Mouse (Mus musculus): Measurements from ENCODE around the gene Nfe2l2. TPM values are rescaled to one million over a fixed set of nuclear protein-coding genes. Genes with fewer than 3 reads are reported as not detected.
A peak's percentile ranks its signal among the peaks of the same experiment; 100 is the strongest.

Gene Nfe2l2
- polyA plus RNA-seq, 1 experiment = 76.3 TPM

- DNase-seq = no peak
- Histone ChIP-seq H3K4me3 (replicated peaks; ENCODE audit: extremely low read depth, low read depth, low read length) (no peak overlapping the region), H3K4me1 (ENCODE audit: control insufficient read depth, insufficient read depth, low read length) (peaks cover 19% of the 10 kb centered on the region)
- TF ChIP-seq CTCF (IDR thresholded peaks at IDR 0.05; ENCODE audit: insufficient read depth, low read length) (no peak), POLR2A (IDR thresholded peaks at IDR 0.05; ENCODE audit: borderline replicate concordance, extremely low read depth, low read depth, low read length) (no peak)
- WGBS = 81% methylated on average over 8 of the region's 8 CpGs
Observed at GRCm38 (mm10) chr2:75679947-75680346, 24.5 kb downstream of the Nfe2l2 start.

- no peak for DNase-seq
- H3K4me3 ChIP-seq (replicated peaks; ENCODE audit: extremely low read depth, low read depth, low read length) = no peak overlapping the region
- no peak for TF ChIP-seq POLR2A (IDR thresholded peaks at IDR 0.05; ENCODE audit: borderline replicate concordance, extremely low read depth, low read depth, low read length)
- no peak for TF ChIP-seq CTCF (IDR thresholded peaks at IDR 0.05; ENCODE audit: insufficient read depth, low read length)
- H3K4me1 ChIP-seq (ENCODE audit: control insufficient read depth, insufficient read depth, low read length) = peaks cover 7% of the 10 kb centered on the region
- 87% methylated on average over 14 of the region's 14 CpGs for WGBS
Observed at GRCm38 (mm10) chr2:75676567-75676966, 27.9 kb downstream of the Nfe2l2 start.

- Histone ChIP-seq H3K4me3 (replicated peaks; ENCODE audit: extremely low read depth, low read depth, low read length) (no peak overlapping the region), H3K4me1 (ENCODE audit: control insufficient read depth, insufficient read depth, low read length) (no peaks in the 10 kb centered on the region)
- TF ChIP-seq CTCF (IDR thresholded peaks at IDR 0.05; ENCODE audit: insufficient read depth, low read length) (no peak), POLR2A (IDR thresholded peaks at IDR 0.05; ENCODE audit: borderline replicate concordance, extremely low read depth, low read depth, low read length) (no peak)
- no peak for DNase-seq
- WGBS = 62% methylated on average over 3 of the region's 3 CpGs
Observed at GRCm38 (mm10) chr2:75672561-75672960, 31.9 kb downstream of the Nfe2l2 start.

GRCm38 (mm10) chr2:75671337-75671660 lies 33.1 kb downstream of the Nfe2l2 start:
- Histone ChIP-seq H3K4me1 (ENCODE audit: control insufficient read depth, insufficient read depth, low read length) (no peaks in the 10 kb centered on the region), H3K4me3 (replicated peaks; ENCODE audit: extremely low read depth, low read depth, low read length) (no peak overlapping the region)
- no peak for DNase-seq
- TF ChIP-seq CTCF (IDR thresholded peaks at IDR 0.05; ENCODE audit: insufficient read depth, low read length) = no peak
- no peak for TF ChIP-seq POLR2A (IDR thresholded peaks at IDR 0.05; ENCODE audit: borderline replicate concordance, extremely low read depth, low read depth, low read length)
- 82% methylated on average over 2 of the region's 2 CpGs for WGBS

- TF ChIP-seq CTCF (IDR thresholded peaks at IDR 0.05; ENCODE audit: insufficient read depth, low read length) (no peak), POLR2A (IDR thresholded peaks at IDR 0.05; ENCODE audit: borderline replicate concordance, extremely low read depth, low read depth, low read length) (no peak)
- H3K4me1 ChIP-seq (ENCODE audit: control insufficient read depth, insufficient read depth, low read length) = no peaks in the 10 kb centered on the region
- DNase-seq = no peak
- H3K4me3 ChIP-seq (replicated peaks; ENCODE audit: extremely low read depth, low read depth, low read length) = no peak overlapping the region
- WGBS = 77% methylated on average over 6 of the region's 6 CpGs
Observed at GRCm38 (mm10) chr2:75670446-75671336, 33.8 kb downstream of the Nfe2l2 start.

- no peak overlapping the region for H3K4me3 ChIP-seq (replicated peaks; ENCODE audit: extremely low read depth, low read depth, low read length)
- H3K4me1 ChIP-seq (ENCODE audit: control insufficient read depth, insufficient read depth, low read length) = no peaks in the 10 kb centered on the region
- TF ChIP-seq CTCF (IDR thresholded peaks at IDR 0.05; ENCODE audit: insufficient read depth, low read length) = no peak
- TF ChIP-seq POLR2A (IDR thresholded peaks at IDR 0.05; ENCODE audit: borderline replicate concordance, extremely low read depth, low read depth, low read length) = no peak
- no peak for DNase-seq
- WGBS = 39% methylated on average over 14 of the region's 14 CpGs
Observed at GRCm38 (mm10) chr2:75669491-75670445, 34.7 kb downstream of the Nfe2l2 start.

GRCm38 (mm10) chr2:75661106-75661505 lies 43.3 kb downstream of the Nfe2l2 start:
- Histone ChIP-seq H3K4me1 (ENCODE audit: control insufficient read depth, insufficient read depth, low read length) (peaks cover 3% of the 10 kb centered on the region; the same call in 1 of the 2 replicates), H3K4me3 (replicated peaks; ENCODE audit: extremely low read depth, low read depth, low read length) (no peak overlapping the region)
- DNase-seq = no peak
- WGBS = 10% methylated on average over 2 of the region's 2 CpGs
- TF ChIP-seq POLR2A (IDR thresholded peaks at IDR 0.05; ENCODE audit: borderline replicate concordance, extremely low read depth, low read depth, low read length) (no peak), CTCF (IDR thresholded peaks at IDR 0.05; ENCODE audit: insufficient read depth, low read length) (no peak)

GRCm38 (mm10) chr2:75660255-75660948 lies 44.0 kb downstream of the Nfe2l2 start:
- WGBS = 3% methylated on average over 15 of the region's 15 CpGs
- Histone ChIP-seq H3K4me1 (ENCODE audit: control insufficient read depth, insufficient read depth, low read length) (peaks cover 3% of the 10 kb centered on the region; the same call in 1 of the 2 replicates), H3K4me3 (replicated peaks; ENCODE audit: extremely low read depth, low read depth, low read length) (peak overlapping the region; percentile 96)
- DNase-seq = no peak
- TF ChIP-seq POLR2A (IDR thresholded peaks at IDR 0.05; ENCODE audit: borderline replicate concordance, extremely low read depth, low read depth, low read length) (no peak), CTCF (IDR thresholded peaks at IDR 0.05; ENCODE audit: insufficient read depth, low read length) (no peak)

- under 1% methylated on average over 38 of the region's 47 CpGs for WGBS
- DNase-seq = peak; percentile 94
- TF ChIP-seq POLR2A (IDR thresholded peaks at IDR 0.05; ENCODE audit: borderline replicate concordance, extremely low read depth, low read depth, low read length) = 0 out of 2 replicates have a peak, but pooled peaks have one; percentile 13
- no peak for TF ChIP-seq CTCF (IDR thresholded peaks at IDR 0.05; ENCODE audit: insufficient read depth, low read length)
- peaks cover 3% of the 10 kb centered on the region; the same call in 1 of the 2 replicates for H3K4me1 ChIP-seq (ENCODE audit: control insufficient read depth, insufficient read depth, low read length)
- peak overlapping the region; percentile 96 for H3K4me3 ChIP-seq (replicated peaks; ENCODE audit: extremely low read depth, low read depth, low read length)
Observed at GRCm38 (mm10) chr2:75659629-75659960, 44.8 kb downstream of the Nfe2l2 start.

All from lung, adult 2 months (tissue).